Mouse (Mus musculus): ENCODE measurements around the gene Slc5a4a.

GRCm38 (mm10) chr10:76209241-76209640 lies 62.0 kb downstream of the Slc5a4a start:
- TF ChIP-seq CTCF (IDR thresholded peaks at IDR 0.05; ENCODE audit: extremely low read depth, insufficient read depth, low read length) (no peak), POLR2A (IDR thresholded peaks at IDR 0.05; ENCODE audit: extremely low read depth, insufficient read depth, low read length) (no peak)
